Mouse (Mus musculus) large intestine, adult 2 months (tissue): ENCODE measurements around the gene Npas4. TPM values are rescaled to one million over a fixed set of nuclear protein-coding genes. Genes with fewer than 3 reads are reported as not detected.

Experiments used
- polyA plus RNA-seq: library from polyadenylated mRNA; depleted of rRNA; stranded (reverse); fragments of >200 nt; gene quantifications from 2 replicates; pipeline ENCODE4 v1.2.3, GENCODE M21; 2012; rRNA removed

Gene Npas4
- polyA plus RNA-seq, 1 experiment = 1.4 TPM

Other genes starting within 250 kb of the Npas4 start
- 3.6 and 4.6 TPM in 2 replicates for gene Rbm4b, start 233.8 kb downstream of the Npas4 start, polyA plus RNA-seq
- 39.5 and 48.7 TPM in 2 replicates for gene Rbm4, start 196.4 kb downstream of the Npas4 start, polyA plus RNA-seq
- 18.5 and 22.6 TPM in 2 replicates for gene Gm21992, start 178.7 kb downstream of the Npas4 start, polyA plus RNA-seq
- gene Rbm14, start 178.7 kb downstream of the Npas4 start, polyA plus RNA-seq = 39.5 and 48.9 TPM in 2 replicates
- gene Ccs, start 151.0 kb downstream of the Npas4 start, polyA plus RNA-seq = 42.6 and 46.5 TPM in 2 replicates
- gene Ccdc87, start 150.9 kb downstream of the Npas4 start, polyA plus RNA-seq = 0.09 and 0.19 TPM in 2 replicates
- gene Ctsf, start 135.2 kb downstream of the Npas4 start, polyA plus RNA-seq = 12.1 and 13.7 TPM in 2 replicates
- gene Actn3, start 112.4 kb downstream of the Npas4 start, polyA plus RNA-seq = 0.40 and 0.66 TPM in 2 replicates
- gene Zdhhc24, start 111.6 kb downstream of the Npas4 start, polyA plus RNA-seq = 14.8 and 20.9 TPM in 2 replicates
- 1.3 and 1.5 TPM in 2 replicates for gene Bbs1, start 83.7 kb downstream of the Npas4 start, polyA plus RNA-seq
- 126 and 154 TPM in 2 replicates for gene Dpp3, start 62.0 kb downstream of the Npas4 start, polyA plus RNA-seq
- 1.1 and 1.5 TPM in 2 replicates for gene Peli3, start 47.2 kb downstream of the Npas4 start, polyA plus RNA-seq
- 32.3 and 36.2 TPM in 2 replicates for gene Mrpl11, start 28.2 kb downstream of the Npas4 start, polyA plus RNA-seq
- gene Slc29a2, start 33.5 kb upstream of the Npas4 start, polyA plus RNA-seq = 3.6 and 6.8 TPM in 2 replicates
- 13.6 and 14.7 TPM in 2 replicates for gene B4gat1, start 48.5 kb upstream of the Npas4 start, polyA plus RNA-seq
- gene AC124502.3, start 48.6 kb upstream of the Npas4 start, polyA plus RNA-seq = 0.64 and 0.67 TPM in 2 replicates
- 44.3 and 46.3 TPM in 2 replicates for gene Brms1, start 51.0 kb upstream of the Npas4 start, polyA plus RNA-seq
- gene Rin1, start 60.2 kb upstream of the Npas4 start, polyA plus RNA-seq = 3.2 and 7.0 TPM in 2 replicates
- gene Cd248, start 77.8 kb upstream of the Npas4 start, polyA plus RNA-seq = 4.1 and 5.4 TPM in 2 replicates
- gene Tmem151a, start 95.2 kb upstream of the Npas4 start, polyA plus RNA-seq = 1.8 and 2.0 TPM in 2 replicates
- 224 and 270 TPM in 2 replicates for gene Yif1a, start 98.2 kb upstream of the Npas4 start, polyA plus RNA-seq
- 1.3 and 1.5 TPM in 2 replicates for gene Cnih2, start 108.2 kb upstream of the Npas4 start, polyA plus RNA-seq
- gene Rab1b, start 116.8 kb upstream of the Npas4 start, polyA plus RNA-seq = 181 and 205 TPM in 2 replicates
- gene Klc2, start 128.2 kb upstream of the Npas4 start, polyA plus RNA-seq = 13.6 and 17.0 TPM in 2 replicates